ENCODE assay signal across 8 mouse cellular contexts in genomic region chr1:170255560-170255910, GRCm38 (mm10). TPM values are rescaled to one million over a fixed set of nuclear protein-coding genes. Genes with fewer than 3 reads are reported as not detected.
DNase-seq lines count a peak whose midpoint lies in the region; ATAC-seq lines count a peak whose summit lies in the region.

No protein-coding gene starts in this region.

- H3K27me3 ChIP-seq in heart, embryonic 12.5 days (replicated peaks): 0 out of 2 replicates have a peak, but pooled peaks cover 5% of the 10 kb centered on the region
- no peaks in the 10 kb centered on the region for H3K27me3 ChIP-seq in kidney, embryonic 16.5 days (ENCODE audit: insufficient read depth, low read length)

- H3K4me3 ChIP-seq in heart, embryonic 12.5 days: peak overlapping the region; percentile 94
- H3K4me3 ChIP-seq in kidney, embryonic 16.5 days (ENCODE audit: low read length): peak overlapping the region; percentile 66

- ATAC-seq in heart, embryonic 12.5 days (ENCODE audit: insufficient number of reproducible peaks, low FRiP score): peak; percentile 86
- peak; percentile 98 for ATAC-seq in kidney, embryonic 16.5 days (ENCODE audit: low FRiP score, low TSS enrichment)

- H3K4me1 ChIP-seq in heart, embryonic 12.5 days (replicated peaks): peaks cover 5% of the 10 kb centered on the region; the same call in 1 of the 2 replicates
- no peaks in the 10 kb centered on the region for H3K4me1 ChIP-seq in kidney, embryonic 16.5 days (ENCODE audit: insufficient read depth, low read length)

- no peaks in the 10 kb centered on the region for H3K36me3 ChIP-seq in heart, embryonic 12.5 days
- no peaks in the 10 kb centered on the region for H3K36me3 ChIP-seq in kidney, embryonic 16.5 days (ENCODE audit: insufficient read depth, low read length)

- H3K9ac ChIP-seq in heart, embryonic 12.5 days: peak overlapping the region; percentile 96
- peak overlapping the region; percentile 81 for H3K9ac ChIP-seq in kidney, embryonic 16.5 days (replicated peaks; ENCODE audit: low read length)

- H3K27ac ChIP-seq in heart, embryonic 12.5 days (ENCODE audit: poor library complexity, severe bottlenecking): peak overlapping the region; percentile 47; the same call in 1 of the 2 replicates
- H3K27ac ChIP-seq in kidney, embryonic 16.5 days (ENCODE audit: low read length): no peak overlapping the region

- peak; percentile 87 to 89 for DNase-seq in B cell, adult 2 months
- peak; percentile 37 for DNase-seq in c-Kit-negative CD71-positive TER-119-positive erythroid progenitor cells, embryonic 14.5 days (ENCODE audit: low read depth, low spot score)
- DNase-seq in fat pad, adult 2 months (ENCODE audit: extremely low read depth, low read depth, low spot score): peak; percentile 4
- DNase-seq in liver: peak; percentile 72
- peak; percentile 70 to 76 for DNase-seq in monocyte, adult 2 months (ENCODE audit: low read depth in 1 of 2, low spot score in 2 of 2)
- peak; percentile 38 to 65 for DNase-seq in spleen, postnatal 14 days (ENCODE audit: low spot score in 2 of 2)

- 5% methylated on average over 32 of the region's 32 CpGs for WGBS in heart, embryonic 12.5 days
- WGBS in kidney, embryonic 16.5 days: 6% methylated on average over 32 of the region's 32 CpGs

- H3K4me2 ChIP-seq in heart, embryonic 12.5 days: peak overlapping the region; percentile 91
- peak overlapping the region; percentile 68 for H3K4me2 ChIP-seq in kidney, embryonic 16.5 days (replicated peaks; ENCODE audit: low read depth, low read length)

- no peaks in the 10 kb centered on the region for H3K9me3 ChIP-seq in heart, embryonic 12.5 days (replicated peaks)
- H3K9me3 ChIP-seq in kidney, embryonic 16.5 days (ENCODE audit: low read length): peaks cover 3% of the 10 kb centered on the region; the same call in 1 of the 2 replicates

RNA-seq across cellular contexts. Expression of gene Sh2d1b1, which starts 21.6 kb away (rescaled TPM):
- polyA plus RNA-seq in heart, embryonic 12.5 days (2016; fragmentation: Nextera tagmentation; extraction: Ambion mirVana): 0.06 TPM in 1 of 2 replicates, not detected in the other
- polyA plus RNA-seq in kidney, embryonic 16.5 days (2015; fragmentation: Nextera tagmentation; extraction: Ambion mirVana): 0.16 TPM in 1 of 2 replicates, not detected in the other

RNA-seq across cellular contexts. Expression of gene Sh2d1b2, which starts 23.0 kb away (rescaled TPM):
- polyA plus RNA-seq in heart, embryonic 12.5 days (2016; fragmentation: Nextera tagmentation; extraction: Ambion mirVana): not detected in 2 replicates
- not detected in 2 replicates for polyA plus RNA-seq in kidney, embryonic 16.5 days (2015; fragmentation: Nextera tagmentation; extraction: Ambion mirVana)

RNA-seq across cellular contexts. Expression of gene Uhmk1, which starts 40.3 kb away (rescaled TPM):
- polyA plus RNA-seq in heart, embryonic 12.5 days (2016; fragmentation: Nextera tagmentation; extraction: Ambion mirVana): 13.8 and 14.6 TPM in 2 replicates
- 7.8 and 8.7 TPM in 2 replicates for polyA plus RNA-seq in kidney, embryonic 16.5 days (2015; fragmentation: Nextera tagmentation; extraction: Ambion mirVana)

RNA-seq across cellular contexts. Expression of gene Gm7694, which starts 50.6 kb away (rescaled TPM):
- polyA plus RNA-seq in heart, embryonic 12.5 days (2016; fragmentation: Nextera tagmentation; extraction: Ambion mirVana): 7.1 and 8.5 TPM in 2 replicates
- polyA plus RNA-seq in kidney, embryonic 16.5 days (2015; fragmentation: Nextera tagmentation; extraction: Ambion mirVana): 6.5 and 6.8 TPM in 2 replicates

RNA-seq across cellular contexts. Expression of gene Spata46, which starts 53.1 kb away (rescaled TPM):
- polyA plus RNA-seq in heart, embryonic 12.5 days (2016; fragmentation: Nextera tagmentation; extraction: Ambion mirVana): 1.8 and 2.2 TPM in 2 replicates
- 2.1 and 2.3 TPM in 2 replicates for polyA plus RNA-seq in kidney, embryonic 16.5 days (2015; fragmentation: Nextera tagmentation; extraction: Ambion mirVana)

Comparison
In these comparisons a context has a peak if more than half of its experiments do, and no peak if none do; other contexts are left out.
1. DNase-seq: peak in every context shown above with its lines; median percentile 88 in B cell, adult 2 months; 73 in monocyte, adult 2 months; 72 in liver; 52 in spleen, postnatal 14 days; 37 in c-Kit-negative CD71-positive TER-119-positive erythroid progenitor cells, embryonic 14.5 days; 4 in fat pad, adult 2 months.